Mouse (Mus musculus) bone marrow macrophage, adult 2 months (primary cell): ENCODE data around the gene Rassf5.

Experiments
- CTCF ChIP-seq: IDR thresholded peaks from 2 replicates; pipeline ENCODE4 v1.5.1; 2012; ENCODE audit warnings: low read depth, mild to moderate bottlenecking, low read length, moderate library complexity
- POLR2A ChIP-seq: IDR thresholded peaks from 2 replicates; pipeline ENCODE4 v1.6.1; 2012; ENCODE audit warnings: mild to moderate bottlenecking, low read depth, low read length, borderline replicate concordance

DNA sequence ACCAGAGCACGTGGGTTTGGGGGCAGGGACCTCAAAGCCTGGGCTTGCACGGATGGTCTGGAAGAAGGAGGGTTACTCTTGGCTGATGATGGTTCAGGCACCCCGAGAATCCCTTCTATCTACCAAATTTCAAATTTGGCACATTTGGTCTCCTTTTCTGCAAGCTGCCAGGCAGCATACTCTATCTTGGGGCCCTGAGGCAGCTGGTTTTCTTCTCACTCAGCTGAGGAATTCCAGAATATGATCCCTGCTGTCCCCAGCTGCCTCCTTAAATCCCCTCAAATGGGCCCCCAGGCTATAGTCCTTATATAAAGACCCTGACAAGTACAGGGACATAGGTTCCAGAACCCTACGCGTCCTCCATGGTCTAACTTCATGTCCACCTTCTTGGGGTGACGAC, 31.7 kb downstream of the Rassf5 start:
- TF ChIP-seq CTCF (no peak), POLR2A (no peak)
